Mouse (Mus musculus) heart, postnatal 0 days (tissue): ENCODE data around the gene Nek4.

Source experiments
- CTCF ChIP-seq: IDR thresholded peaks from 2 replicates; pipeline ENCODE4 v1.5.1; 2016; ENCODE audit warnings: antibody characterized with exemption, control low read depth, low read depth
- EP300 ChIP-seq: IDR thresholded peaks from 2 replicates; pipeline ENCODE4 v1.6.1; 2016; ENCODE audit warnings: antibody characterized with exemption, low read depth

- no peak for TF ChIP-seq CTCF
- no peak for TF ChIP-seq EP300
These were observed 48.5 kb upstream of the Nek4 start for GRCm38 (mm10) chr14:30902628-30903027.
